Mouse (Mus musculus): Measurements from ENCODE around the gene Zfp36l2.

DNA sequence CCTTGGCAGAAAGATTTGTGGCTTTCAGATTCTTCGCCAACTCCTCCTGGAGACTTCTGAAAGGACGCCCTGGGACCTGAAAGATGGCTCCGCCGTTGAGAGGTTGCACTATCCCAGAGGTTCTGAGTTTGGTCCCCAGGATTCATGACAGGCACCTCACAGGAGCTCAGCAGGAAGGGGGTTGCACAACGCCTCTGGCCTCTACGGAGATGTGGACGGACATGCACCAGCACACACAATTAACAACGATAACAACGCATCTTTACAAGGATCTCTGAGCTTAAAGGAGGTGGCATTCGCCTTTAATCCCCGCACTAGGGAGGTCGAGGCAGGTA is 29.3 kb downstream of the Zfp36l2 start:
- TF ChIP-seq CTCF (IDR thresholded peaks at IDR 0.05; ENCODE audit: low read depth, low read length): no peak
- no peak for TF ChIP-seq POLR2A (IDR thresholded peaks at IDR 0.05; ENCODE audit: borderline replicate concordance, low read depth, low read length)
